Mouse (Mus musculus): ENCODE results near the gene Prkcg. TPM values are rescaled to one million over a fixed set of nuclear protein-coding genes. Genes with fewer than 3 reads are reported as not detected.
"Not testable (repeated sequence)": the region's sequence is repeated elsewhere in the genome, so short reads cannot be mapped to it uniquely, and the experiment has no call there.

Gene Prkcg
- total RNA-seq (2021): under 1 TPM; 0.78 to 0.84 TPM
- long read RNA-seq, experiment 1: 0 reads
- long read RNA-seq, experiment 2: 0 reads

- peak within 1 kb of the TSS; percentile 89 for H3K27ac ChIP-seq
- DNase-seq: peak; percentile 89
- TF ChIP-seq CTCF (IDR thresholded peaks at IDR 0.05): no peak
- peak within 1 kb of the TSS; percentile 83 for H3K4me3 ChIP-seq
- intact Hi-C loops (cut with DNase I): no loop called here
These were observed at the start of gene Prkcg, which contains the start of gene Myadm for GRCm38 (mm10) chr7:3288976-3289970. Prkcg (plus strand) TSS chr7:3289179. Myadm (plus strand) TSS chr7:3289080.

GRCm38 (mm10) chr7:3239193-3239592, 49.8 kb upstream of the Prkcg start:
- intact Hi-C loops (cut with DNase I): no loop called here
- no peak; the same call in 1 of the 2 replicates for TF ChIP-seq CTCF (IDR thresholded peaks at IDR 0.05)
- Histone ChIP-seq H3K4me3 (no peak overlapping the region), H3K27ac (no peak overlapping the region)
- no peak for DNase-seq

GRCm38 (mm10) chr7:3260701-3261100, 28.3 kb upstream of the Prkcg start:
- Histone ChIP-seq H3K4me3 (no peak overlapping the region), H3K27ac (no peak overlapping the region)
- no peak for TF ChIP-seq CTCF (IDR thresholded peaks at IDR 0.05)
- DNase-seq: no peak
- intact Hi-C loops (cut with DNase I): loop anchor here (5.0 kb wide), 1 partner anchor 42 kb away; no protein-coding TSS in a partner anchor

DNA sequence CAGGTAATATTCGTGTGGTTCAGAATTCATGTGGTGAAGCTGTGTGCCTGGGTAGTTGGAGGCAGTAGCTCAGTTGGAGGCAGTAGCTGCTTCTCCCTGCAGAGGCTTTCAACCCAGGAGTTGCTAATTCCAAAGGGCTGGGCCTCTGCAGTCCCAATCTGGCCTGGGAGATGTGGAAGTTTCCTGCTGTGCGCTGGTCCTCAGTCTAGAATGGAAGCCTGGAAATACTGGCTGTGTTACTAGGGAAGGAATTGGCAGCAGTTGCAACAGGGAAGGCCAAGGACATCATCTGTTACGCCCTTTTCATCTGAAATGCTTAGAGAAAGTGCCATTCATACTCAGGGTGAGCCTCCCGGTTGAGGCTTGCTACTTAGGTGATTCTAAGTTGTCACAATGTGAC, 27.5 kb upstream of the Prkcg start:
- H3K4me3 ChIP-seq: no peak overlapping the region
- DNase-seq: no peak
- no peak for TF ChIP-seq CTCF (IDR thresholded peaks at IDR 0.05)
- intact Hi-C loops (cut with DNase I): loop anchor here (5.0 kb wide), 1 partner anchor 41 kb away; no protein-coding TSS in a partner anchor
- no peak overlapping the region for H3K27ac ChIP-seq

DNA sequence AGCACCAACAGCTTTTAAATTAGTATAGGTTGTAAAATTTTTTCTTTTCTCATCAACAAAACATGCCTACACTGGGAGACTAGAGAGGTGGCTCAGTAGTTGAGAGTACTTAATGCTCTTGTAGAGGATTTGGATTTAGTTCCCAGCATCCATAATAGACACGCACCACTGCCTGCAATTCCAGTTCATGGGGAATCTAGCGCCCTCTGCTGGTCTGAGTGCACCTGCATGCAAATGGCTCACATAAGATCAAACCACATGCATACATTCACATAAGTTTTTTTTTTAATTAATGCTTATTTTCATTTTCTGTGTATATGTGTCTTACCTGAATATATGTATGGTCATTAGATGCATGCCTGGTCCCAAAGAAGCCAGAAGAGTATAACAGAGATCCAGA, 26.2 kb upstream of the Prkcg start:
- Histone ChIP-seq H3K4me3 (no peak overlapping the region), H3K27ac (no peak overlapping the region)
- peak; percentile 61 for DNase-seq
- peak; percentile 74 for TF ChIP-seq CTCF (IDR thresholded peaks at IDR 0.05)
- intact Hi-C loops (cut with DNase I): loop anchor here (5.0 kb wide), 1 partner anchor 40 kb away; no protein-coding TSS in a partner anchor

DNA sequence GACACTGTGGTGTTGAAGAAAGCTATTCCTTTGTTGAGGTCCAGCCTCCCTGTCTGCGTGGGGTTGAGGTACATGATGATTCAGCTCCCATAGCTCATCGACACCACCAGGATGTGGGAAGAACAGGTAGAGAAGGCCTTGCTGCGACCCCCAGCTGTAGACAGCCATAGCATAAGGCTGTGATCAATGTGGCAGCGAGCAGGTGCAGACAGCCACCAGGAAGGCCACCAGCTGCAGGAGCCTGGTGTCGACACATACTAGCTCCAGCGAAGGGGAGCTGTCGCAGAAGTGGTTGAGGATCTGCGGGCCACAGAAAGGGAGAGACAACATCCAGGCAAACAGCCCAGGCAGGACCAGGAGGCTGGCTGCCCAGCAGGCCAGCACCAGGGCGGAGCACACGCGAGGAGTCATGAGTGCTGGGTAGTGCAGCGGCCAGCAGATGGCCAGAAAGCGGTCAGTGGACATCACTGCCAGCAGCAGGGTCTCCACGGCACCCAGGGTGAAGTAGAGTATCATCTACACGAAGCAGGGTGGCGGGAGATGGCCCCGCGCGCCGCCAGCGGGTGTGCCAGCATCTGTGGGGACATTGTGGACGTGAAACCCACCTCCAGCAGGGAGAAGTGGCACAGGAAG, 24.5 kb upstream of the Prkcg start:
- DNase-seq: no peak
- Histone ChIP-seq H3K4me3 (peak overlapping the region; percentile 40), H3K27ac (no peak overlapping the region)
- intact Hi-C loops (cut with DNase I): loop anchor here (5.0 kb wide), 1 partner anchor 38 kb away; no protein-coding TSS in a partner anchor
- peak; percentile 12; the same call in 1 of the 2 replicates for TF ChIP-seq CTCF (IDR thresholded peaks at IDR 0.05)

GRCm38 (mm10) chr7:3265311-3265710, 23.7 kb upstream of the Prkcg start:
- intact Hi-C loops (cut with DNase I): no loop called here
- Histone ChIP-seq H3K27ac (no peak overlapping the region), H3K4me3 (no peak overlapping the region)
- TF ChIP-seq CTCF (IDR thresholded peaks at IDR 0.05): no peak
- no peak for DNase-seq

DNA sequence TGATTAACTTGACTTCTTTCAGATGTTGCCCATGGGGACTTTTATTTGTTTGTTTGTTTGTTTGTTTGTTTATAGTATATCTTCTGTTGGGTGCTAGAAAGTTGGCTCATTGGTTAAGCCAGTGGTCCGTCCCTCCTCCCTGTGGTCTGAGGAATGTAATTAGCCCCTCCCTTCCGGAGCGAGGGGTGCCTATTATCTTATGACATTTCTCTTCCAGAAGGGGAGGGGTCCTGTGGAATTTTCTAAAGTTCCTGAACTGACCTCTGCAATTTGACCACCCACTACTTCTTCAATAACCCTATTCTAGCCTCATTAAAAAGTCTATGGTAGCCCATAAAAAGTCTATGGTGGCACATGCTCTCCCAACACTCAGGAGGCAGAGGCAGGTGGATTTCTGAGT, 21.7 kb upstream of the Prkcg start:
- no peak for TF ChIP-seq CTCF (IDR thresholded peaks at IDR 0.05)
- intact Hi-C loops (cut with DNase I): no loop called here
- no peak overlapping the region for H3K27ac ChIP-seq
- no peak for DNase-seq
- H3K4me3 ChIP-seq: no peak overlapping the region

DNA sequence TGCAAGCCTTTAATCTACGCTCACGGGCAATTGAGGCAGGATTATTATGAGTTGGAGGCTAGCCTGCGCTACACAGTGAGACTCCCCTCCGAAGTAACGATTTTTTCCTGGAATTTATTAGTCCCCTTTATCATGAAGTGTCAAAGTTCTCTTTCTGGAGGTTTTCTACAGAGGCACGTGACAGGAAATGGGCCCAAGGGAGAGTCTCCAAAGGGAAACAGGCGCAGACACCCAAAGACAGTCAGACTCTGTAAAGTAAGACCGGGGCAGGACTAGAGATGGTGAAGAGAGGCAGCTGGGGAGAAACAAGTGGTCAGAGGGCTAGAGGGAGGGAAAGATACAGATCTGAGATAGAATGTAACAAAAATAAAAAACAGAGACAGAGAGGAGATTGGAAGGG, 21.1 kb upstream of the Prkcg start:
- DNase-seq: no peak
- no peak overlapping the region for H3K4me3 ChIP-seq
- intact Hi-C loops (cut with DNase I): no loop called here
- TF ChIP-seq CTCF (IDR thresholded peaks at IDR 0.05): no peak
- H3K27ac ChIP-seq: peak overlapping the region; percentile 6; the same call in 1 of the 2 replicates

DNA sequence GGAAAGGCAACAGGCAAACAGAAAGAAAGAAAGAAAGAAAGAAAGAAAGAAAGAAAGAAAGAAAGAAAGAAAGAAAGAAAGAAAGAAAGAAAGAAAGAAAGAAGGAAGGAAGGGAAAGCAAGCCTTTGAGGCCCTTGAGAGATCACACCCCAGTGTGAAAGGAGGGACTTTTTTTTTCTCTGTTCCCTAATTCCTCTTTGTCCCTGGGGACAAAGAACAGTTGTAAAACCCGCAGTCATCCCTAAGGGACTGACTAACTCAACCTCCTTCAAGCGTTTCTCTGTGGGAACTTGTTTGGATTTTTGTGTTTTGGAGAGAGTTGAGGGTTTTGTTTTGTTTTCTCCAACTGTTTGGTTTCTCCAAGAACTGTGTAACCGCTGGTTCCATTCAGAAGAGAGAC, 20.7 kb upstream of the Prkcg start:
- H3K27ac ChIP-seq: peak overlapping the region; percentile 6; the same call in 1 of the 2 replicates
- DNase-seq: no peak
- H3K4me3 ChIP-seq: no peak overlapping the region
- TF ChIP-seq CTCF (IDR thresholded peaks at IDR 0.05): no peak
- intact Hi-C loops (cut with DNase I): no loop called here

DNA sequence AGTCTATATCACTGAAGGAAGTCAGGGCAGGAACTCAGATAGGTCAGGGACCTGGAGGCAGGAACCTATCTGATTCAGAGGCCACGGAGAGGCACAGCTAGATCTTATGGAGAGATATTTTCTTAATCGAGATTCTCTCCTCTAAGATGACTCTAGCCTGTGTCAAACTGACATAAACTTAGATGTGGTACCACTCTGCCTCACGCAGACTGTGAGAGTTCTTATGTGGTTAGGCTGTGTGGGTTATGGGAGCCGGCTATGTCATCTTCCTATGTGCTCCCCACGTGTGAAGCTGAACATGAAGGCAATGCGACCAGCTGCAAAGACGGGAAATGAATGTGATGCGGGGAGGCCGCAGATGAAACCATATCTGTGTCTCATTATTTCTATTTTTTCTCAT, 16.8 kb upstream of the Prkcg start:
- Histone ChIP-seq H3K4me3 (no peak overlapping the region), H3K27ac (no peak overlapping the region)
- TF ChIP-seq CTCF (IDR thresholded peaks at IDR 0.05): no peak
- DNase-seq: no peak
- intact Hi-C loops (cut with DNase I): no loop called here

DNA sequence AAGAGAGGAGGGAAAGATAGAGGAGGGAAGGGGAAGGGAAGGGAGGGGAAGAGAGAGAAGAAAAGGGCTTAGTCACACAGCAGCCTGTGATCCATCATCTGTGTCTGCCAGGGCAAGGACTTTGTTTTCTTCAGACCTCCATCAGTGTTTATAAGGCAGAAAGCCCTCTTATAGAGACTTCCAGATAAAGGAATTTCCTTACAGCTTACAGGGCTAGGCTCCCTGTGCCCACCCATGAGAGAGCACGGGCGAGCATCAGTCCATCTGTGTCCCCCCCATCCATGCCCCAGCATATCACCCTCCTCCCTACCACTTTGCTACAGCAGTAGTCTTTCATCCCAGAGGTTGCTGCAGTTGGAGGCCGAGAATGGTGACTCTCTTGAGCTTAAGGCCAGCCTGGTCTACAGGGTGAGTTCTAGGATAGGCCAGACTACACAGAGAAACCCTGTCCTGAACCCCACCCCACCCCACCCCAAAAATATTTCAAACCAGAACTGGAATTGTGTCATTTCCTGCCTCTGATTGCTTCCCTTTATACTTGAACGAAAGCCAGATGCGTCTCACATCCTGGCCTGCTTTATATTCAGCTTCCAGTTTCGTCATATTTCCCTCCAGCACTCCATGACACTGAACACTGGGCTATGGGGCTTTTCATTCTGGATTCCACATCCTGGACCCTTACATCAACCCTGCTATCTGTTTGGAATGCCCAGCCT, 13.4 kb upstream of the Prkcg start:
- DNase-seq: no peak
- intact Hi-C loops (cut with DNase I): no loop called here
- H3K4me3 ChIP-seq: peak overlapping the region; percentile 39

GRCm38 (mm10) chr7:3276781-3277180, 12.2 kb upstream of the Prkcg start:
- DNase-seq; H3K4me3 ChIP-seq; H3K27ac ChIP-seq; intact Hi-C loops (cut with DNase I): not testable (repeated sequence)

More for the DNA sequence above, 13.4 kb upstream of the Prkcg start:
- H3K27ac ChIP-seq: peak overlapping the region; percentile 79
- no peak for TF ChIP-seq CTCF (IDR thresholded peaks at IDR 0.05)
